Mouse (Mus musculus): ENCODE measurements around the gene Ccdc43.

The Ccdc43 gene

GRCm38 (mm10) chr11:102665637-102666435 is 31.7 kb downstream of the Ccdc43 start:
- DNase-seq (ENCODE audit: low spot score in 2 of 2): no peak

DNA sequence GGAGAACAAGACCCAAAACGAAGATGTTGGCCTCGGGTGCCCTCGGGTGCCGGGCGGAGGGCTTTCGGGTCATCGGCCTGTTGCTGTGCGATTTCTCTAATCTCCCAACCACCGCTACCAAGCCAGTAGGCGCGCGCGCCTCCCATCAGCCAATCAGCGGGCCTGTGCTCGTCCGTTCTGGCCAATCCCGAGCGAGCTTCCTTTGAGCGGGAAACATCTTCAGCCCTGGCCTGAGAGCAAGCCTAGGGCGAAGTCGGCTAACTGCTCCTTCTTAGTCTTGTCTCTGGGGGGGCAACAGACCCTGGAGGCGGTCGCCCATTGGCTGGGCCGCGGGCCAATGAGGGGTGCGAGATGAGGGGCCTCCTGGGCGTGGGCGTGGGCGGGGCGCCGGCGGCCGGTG is 32.4 kb downstream of the Ccdc43 start:
- DNase-seq (ENCODE audit: low spot score in 2 of 2): no peak

DNA sequence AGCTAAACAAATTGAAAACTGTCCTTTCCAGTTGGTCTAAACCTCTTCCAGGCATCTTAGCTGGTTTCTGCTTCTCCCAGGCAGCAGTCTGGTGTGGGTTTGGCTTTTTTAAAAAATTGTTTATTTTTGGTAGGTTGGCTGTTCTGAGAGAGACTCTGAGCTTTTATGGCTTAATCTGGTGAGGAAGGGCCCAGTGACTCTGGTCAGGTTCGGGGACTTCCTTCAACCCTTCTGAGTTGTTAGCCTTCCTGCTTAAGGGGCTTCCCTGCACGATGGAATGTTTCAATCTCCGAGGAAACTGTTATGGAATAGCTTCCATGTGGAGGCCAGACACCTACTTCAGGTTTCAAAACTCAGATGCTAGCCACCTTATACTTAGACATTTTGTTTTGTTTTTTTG is 34.2 kb downstream of the Ccdc43 start, which contains the start of gene Meioc:
Meioc (plus strand) TSS at position 301 of the 400 bp plus-strand sequence.
- no peak for DNase-seq (ENCODE audit: low spot score in 2 of 2)

GRCm38 (mm10) chr11:102656931-102657330 is 40.7 kb downstream of the Ccdc43 start:
- DNase-seq (ENCODE audit: low spot score in 2 of 2): no peak

- DNase-seq (ENCODE audit: low spot score in 2 of 2): no peak
Observed at GRCm38 (mm10) chr11:102656326-102656926, 41.2 kb downstream of the Ccdc43 start.

DNA sequence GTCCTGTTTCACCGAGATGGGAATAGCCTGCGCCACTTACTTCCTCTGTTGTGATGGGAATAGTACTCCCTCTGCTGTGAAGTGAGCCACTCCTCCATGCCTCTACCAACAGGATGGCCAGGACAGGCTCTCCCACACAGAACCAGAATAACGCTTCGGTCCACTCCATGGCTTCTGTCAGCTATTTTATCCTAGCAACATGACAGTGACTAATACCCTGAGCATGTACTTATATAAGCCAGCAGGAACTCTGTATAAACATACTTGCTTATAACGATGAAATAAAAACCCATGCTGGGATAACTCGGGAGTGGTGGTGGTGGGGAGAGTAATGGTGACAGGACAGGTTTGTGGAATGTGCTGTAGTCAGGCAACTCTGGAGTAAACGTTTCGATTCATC is 41.7 kb downstream of the Ccdc43 start:
- DNase-seq (ENCODE audit: low spot score in 2 of 2): no peak

DNA sequence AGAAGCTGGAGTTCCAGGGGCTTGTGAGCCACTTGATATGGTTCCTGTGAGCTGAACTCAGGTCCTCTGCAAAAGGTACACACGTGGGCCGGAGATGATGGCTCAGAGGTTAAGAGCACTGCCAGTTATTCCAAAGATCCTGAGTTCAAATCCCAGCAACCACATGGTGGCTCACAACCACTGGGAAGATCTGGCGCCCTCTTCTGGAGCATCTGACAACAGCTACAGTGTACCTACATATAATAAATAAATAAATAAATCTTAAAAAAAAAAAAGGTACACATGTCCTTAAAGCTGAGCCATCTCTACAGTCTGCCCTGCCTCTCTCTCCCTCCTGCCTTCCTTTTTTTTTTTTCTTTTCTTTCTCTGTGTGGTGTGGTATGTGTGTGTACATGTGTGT is 44.7 kb downstream of the Ccdc43 start:
- no peak for DNase-seq (ENCODE audit: low spot score in 2 of 2)

- peak; percentile 65 to 80 for DNase-seq (ENCODE audit: low spot score in 2 of 2)
Observed at GRCm38 (mm10) chr11:102651381-102651780, 46.2 kb downstream of the Ccdc43 start.

DNA sequence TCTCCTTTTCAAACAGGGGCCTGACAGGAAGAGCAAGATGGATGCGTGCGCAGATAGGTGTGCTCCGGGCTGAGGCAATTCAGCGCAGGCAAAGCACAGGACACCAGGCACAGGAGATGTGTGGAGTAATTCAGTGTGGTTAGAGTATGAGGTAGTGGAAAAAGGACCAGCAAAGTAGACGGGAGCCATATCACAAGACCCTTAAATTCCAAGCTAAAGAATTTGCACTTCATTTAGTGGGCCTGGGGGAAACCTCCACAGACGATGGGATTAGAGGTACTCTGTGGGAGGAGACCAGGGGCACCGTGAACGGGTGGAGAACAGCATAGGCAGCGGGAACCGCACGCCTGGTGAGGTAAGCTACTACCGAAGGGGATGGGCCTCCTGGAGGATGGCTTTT is 49.7 kb downstream of the Ccdc43 start:
- no peak for DNase-seq (ENCODE audit: low spot score in 2 of 2)

DNA sequence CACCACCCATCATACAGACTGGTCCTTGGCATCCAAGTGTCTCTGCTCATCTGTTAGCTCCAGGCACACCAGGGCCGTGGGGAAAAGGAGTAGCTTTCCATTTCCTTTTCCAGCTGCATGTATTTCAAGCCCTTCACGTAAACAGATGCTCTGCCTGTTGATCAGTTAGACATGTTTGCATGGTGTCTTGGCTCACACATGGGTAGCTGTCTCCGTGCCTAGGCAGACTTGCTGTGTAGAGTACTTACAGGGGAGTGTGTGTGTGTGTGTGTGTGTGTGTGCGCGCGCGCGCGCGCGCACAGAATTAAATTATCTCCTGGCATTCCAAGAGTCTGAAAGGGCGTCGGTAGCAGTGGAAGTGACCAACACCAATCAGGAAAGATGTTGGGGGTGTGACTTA is 51.4 kb downstream of the Ccdc43 start:
- no peak for DNase-seq (ENCODE audit: low spot score in 2 of 2)

- DNase-seq (ENCODE audit: low spot score in 2 of 2): no peak
Observed at GRCm38 (mm10) chr11:102643891-102644382, 53.6 kb downstream of the Ccdc43 start.

DNA sequence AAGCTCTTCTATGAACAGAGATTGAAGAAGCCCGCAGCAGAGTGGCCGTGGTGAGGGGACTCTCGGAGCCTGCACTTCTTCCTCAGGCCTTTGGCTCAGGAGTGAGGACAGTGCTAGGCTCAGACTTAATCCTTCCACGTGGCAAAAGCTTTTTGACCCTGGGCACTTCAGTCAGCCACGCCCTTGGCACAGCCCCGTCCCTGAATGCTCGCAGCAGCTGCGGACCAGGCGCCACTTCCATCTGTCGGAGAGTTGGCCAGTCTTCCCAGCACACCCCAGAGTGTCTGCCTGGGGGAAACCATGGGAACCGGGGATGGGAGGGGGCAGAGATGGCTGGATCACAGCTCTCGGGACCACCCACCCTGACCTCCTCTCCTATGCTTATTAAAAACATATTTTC is 60.7 kb downstream of the Ccdc43 start:
- DNase-seq (ENCODE audit: low spot score in 2 of 2): peak; percentile 38 to 43

Data from right cerebral cortex, postnatal 10 days (tissue).